Mouse (Mus musculus) embryo, embryonic 9.5 days (tissue): Measurements from ENCODE around the gene Tnfrsf21.

ENCODE experiments used
- DNase-seq: peaks from one replicate; pipeline ENCODE4 v3.0.0-alpha.2; 2017; ENCODE audit errors: extremely low spot score

The Tnfrsf21 gene

DNA sequence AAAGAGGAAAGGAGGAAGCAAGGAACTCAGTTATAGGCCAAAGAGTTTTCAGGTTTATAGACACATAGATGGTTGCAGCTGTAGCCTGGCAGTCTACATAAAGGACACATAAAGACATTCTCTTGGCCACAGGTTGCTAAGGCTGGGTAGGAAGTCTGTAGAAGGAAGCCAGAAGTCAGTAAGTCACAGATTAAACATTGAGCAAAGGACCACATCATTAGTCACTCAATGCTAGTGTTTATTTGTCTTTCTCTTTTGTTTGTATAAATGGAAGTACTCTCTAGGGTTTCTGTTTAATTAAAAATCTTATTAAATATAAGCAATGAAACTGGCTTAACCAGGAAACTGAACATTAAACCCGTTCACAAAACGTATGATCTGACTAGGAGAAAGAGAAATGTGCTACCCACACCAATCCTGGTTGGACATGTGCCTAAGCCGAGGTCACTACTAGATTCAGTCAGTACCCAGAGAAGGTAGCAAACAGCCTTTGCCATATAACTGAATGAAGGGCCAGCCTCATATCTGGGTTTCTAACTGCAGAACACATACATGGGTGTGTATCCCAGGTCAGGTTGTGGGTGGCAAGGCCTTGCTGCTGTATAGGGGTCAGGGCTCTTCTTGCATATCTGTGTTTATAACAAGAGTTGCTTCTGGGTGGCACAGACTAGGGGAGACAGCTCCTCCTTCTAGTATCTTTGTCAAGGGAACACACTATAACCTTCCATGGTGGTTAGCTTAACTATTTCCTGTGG lies 113.9 kb downstream of the Tnfrsf21 start:
- no peak for DNase-seq

DNA sequence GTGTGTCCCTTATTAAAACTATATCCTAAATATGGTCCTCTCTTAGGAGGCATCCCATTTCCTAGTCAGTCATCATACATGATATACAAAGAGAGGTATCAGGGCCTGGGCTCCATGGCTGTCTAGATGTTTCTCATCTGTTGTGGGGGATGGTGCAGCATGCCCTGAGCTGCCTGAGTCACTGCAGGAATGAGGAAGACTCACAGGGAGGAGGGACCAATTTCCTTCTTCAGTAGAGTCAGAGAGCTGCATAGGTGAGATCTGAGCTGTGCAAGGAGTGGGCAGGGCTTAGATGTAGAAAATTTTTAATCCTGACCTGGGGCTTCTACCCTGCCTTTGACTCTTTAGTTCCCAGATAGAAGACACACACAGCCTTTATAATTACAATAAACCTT lies 114.5 kb downstream of the Tnfrsf21 start:
- DNase-seq, result no peak

DNA sequence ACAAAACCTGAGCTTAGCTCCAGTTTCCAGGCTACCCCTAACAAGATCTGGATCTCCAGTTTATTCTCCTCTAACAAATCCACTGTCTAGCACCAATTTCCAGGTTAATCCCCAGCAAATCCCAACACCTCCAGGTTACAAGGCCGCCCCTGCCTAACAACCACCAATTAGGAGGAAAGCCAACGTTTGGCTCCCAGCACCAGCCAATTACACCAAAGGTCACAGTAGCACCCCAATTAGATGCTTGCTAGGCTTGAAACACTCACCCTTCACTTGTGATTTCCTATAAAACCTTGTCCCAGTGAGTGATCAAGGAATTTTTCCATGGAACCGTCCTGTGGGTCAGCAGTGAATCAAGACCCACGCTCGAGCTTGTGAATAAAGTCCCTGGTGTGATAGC lies 116.1 kb downstream of the Tnfrsf21 start:
- DNase-seq, result no peak

DNA sequence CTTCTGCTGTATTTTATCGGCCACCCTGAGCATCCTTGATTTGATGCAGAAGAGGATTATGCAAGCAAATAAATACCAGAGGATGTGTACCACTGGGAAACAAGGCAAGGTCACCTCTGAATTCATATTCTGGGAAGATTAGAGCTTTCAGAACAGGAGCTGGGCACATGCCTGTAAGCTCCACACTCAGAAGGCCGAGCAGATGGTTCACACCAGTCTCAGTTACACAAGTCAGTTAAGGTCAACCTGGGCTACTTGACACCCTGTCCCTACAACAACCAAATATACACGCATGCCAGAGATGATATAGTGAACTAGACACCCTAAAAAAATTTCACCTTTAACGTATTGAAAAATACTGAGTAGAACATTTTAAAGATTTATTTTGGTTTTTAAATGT lies 116.8 kb downstream of the Tnfrsf21 start:
- no peak for DNase-seq

- no peak for DNase-seq
These were observed 118.6 kb downstream of the Tnfrsf21 start for GRCm38 (mm10) chr17:43134991-43135390.

- no peak for DNase-seq
These were observed 119.3 kb downstream of the Tnfrsf21 start for GRCm38 (mm10) chr17:43135398-43136265.

DNA sequence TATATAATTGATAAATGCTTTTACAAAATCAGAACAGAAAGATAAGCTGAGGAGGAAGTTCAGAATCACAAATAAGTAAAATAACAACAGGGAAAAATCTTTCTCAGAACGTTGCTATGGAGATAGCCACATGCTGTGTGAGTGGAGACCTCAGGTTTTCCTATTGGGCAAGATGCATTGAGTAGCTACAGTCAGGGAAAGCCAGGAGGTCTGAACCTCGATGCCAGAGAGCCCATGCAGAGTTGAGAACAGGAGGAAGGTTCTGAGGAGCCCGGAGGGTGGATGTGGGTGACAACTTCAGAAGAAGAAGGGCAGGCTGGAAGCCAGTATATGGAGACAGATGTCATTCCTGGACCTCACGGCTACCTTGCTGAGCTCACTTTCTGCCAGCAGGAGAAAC lies 120.4 kb downstream of the Tnfrsf21 start:
- no peak for DNase-seq

- no peak for DNase-seq
These were observed 121.5 kb downstream of the Tnfrsf21 start for GRCm38 (mm10) chr17:43137838-43138237.

DNA sequence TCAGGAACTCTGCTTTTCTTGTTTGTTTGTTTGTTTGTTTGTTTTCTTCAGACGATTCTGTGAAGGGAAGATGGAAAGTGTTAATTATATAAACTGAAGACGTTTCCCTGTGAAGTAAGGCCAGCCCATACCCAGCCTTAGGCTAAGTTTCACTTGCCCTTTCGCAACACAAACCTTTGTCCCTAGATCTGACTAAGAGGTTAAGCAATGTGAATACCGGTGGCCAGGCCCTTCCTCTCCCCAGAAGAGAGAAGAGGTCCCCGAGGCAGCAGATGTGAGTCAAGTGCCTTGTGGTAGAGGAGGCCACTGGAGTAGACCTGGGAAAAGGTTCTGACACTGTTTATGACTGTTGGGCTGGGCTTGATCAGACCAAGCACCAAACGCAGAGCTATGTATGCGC lies 122.0 kb downstream of the Tnfrsf21 start:
- DNase-seq, result no peak
